Mouse (Mus musculus): ENCODE measurements around the gene Atad3a.

- no peak for TF ChIP-seq NELFE (IDR thresholded peaks at IDR 0.05; ENCODE audit: low read depth, low read length)
- no peak for TF ChIP-seq CTCF (IDR thresholded peaks at IDR 0.05 in 2 of 3, conservative IDR thresholded peaks at IDR 0.05 in 1 of 3; ENCODE audit: control insufficient read depth in 1 of 3, insufficient read depth in 1 of 3, low read depth in 2 of 3, low read length in 3 of 3, poor library complexity in 1 of 3, severe bottlenecking in 1 of 3)
- TF ChIP-seq POLR2A (IDR thresholded peaks at IDR 0.05; ENCODE audit: control insufficient read depth in 1 of 2, insufficient read depth in 1 of 2, low read depth in 1 of 2, low read length in 2 of 2, poor library complexity in 1 of 2), result no peak
- TF ChIP-seq UBTF (IDR thresholded peaks at IDR 0.05; ENCODE audit: borderline replicate concordance, insufficient read depth, low read depth, low read length), result no peak
- TF ChIP-seq TAL1 (IDR thresholded peaks at IDR 0.05; ENCODE audit: low read length), result no peak
- TF ChIP-seq HCFC1 (IDR thresholded peaks at IDR 0.05; ENCODE audit: low read depth, low read length), result no peak
- no peak for TF ChIP-seq ELF1 (IDR thresholded peaks at IDR 0.05; ENCODE audit: low read depth, low read length)
- no peak for TF ChIP-seq USF2 (IDR thresholded peaks at IDR 0.05; ENCODE audit: borderline replicate concordance in 1 of 2, insufficient read depth in 1 of 2, low read depth in 1 of 2, low read length in 2 of 2)
- TF ChIP-seq ETS1 (IDR thresholded peaks at IDR 0.05; ENCODE audit: low read depth, low read length), result no peak
- no peak for TF ChIP-seq E2F4 (IDR thresholded peaks at IDR 0.05; ENCODE audit: borderline replicate concordance, low read depth, low read length)
- no peak for TF ChIP-seq CHD1 (IDR thresholded peaks at IDR 0.05; ENCODE audit: low read depth, low read length)
- TF ChIP-seq TCF12 (IDR thresholded peaks at IDR 0.05; ENCODE audit: low read depth, low read length), result no peak
Measured at GRCm38 (mm10) chr4:155773335-155774078, 12.6 kb upstream of the Atad3a start.

Data from MEL (cell line).